Mouse (Mus musculus): ENCODE results near the gene Slc25a30. TPM values are rescaled to one million over a fixed set of nuclear protein-coding genes. Genes with fewer than 3 reads are reported as not detected.

The Slc25a30 gene
- polyA plus RNA-seq, 1 experiment: 73.3 TPM

DNA sequence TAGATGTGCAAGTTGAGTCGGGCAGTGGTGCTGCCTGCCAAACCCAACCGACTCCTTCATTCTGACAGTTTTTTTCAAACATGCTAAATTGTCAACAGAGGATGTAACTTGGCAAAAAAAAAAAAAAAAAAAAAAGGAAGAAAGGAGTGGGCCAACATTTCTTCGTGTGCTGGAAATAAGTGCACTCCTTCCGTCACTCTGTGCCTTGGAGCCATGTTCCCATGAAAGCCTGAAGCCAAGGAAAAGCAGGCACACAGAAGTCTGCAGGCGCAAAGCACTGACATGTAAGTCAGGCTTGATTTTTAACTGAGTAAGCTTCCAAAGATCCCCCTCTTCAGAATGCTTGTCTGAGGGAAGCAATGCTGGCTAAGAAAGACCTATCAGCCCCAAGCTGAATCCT is 74.2 kb downstream of the Slc25a30 start:
- Histone ChIP-seq H3K4me1 (ENCODE audit: control insufficient read depth, insufficient read depth, low read length) (no peaks in the 10 kb centered on the region), H3K36me3 (ENCODE audit: control insufficient read depth, insufficient read depth, low read length, poor library complexity, severe bottlenecking) (peaks cover 20% of the 10 kb centered on the region), H3K27me3 (ENCODE audit: control insufficient read depth, insufficient read depth, low read length, poor library complexity, severe bottlenecking) (no peaks in the 10 kb centered on the region), H3K9ac (ENCODE audit: low read depth, poor library complexity, severe bottlenecking) (no peak overlapping the region), H3K27ac (ENCODE audit: insufficient read depth, low read length) (no peak overlapping the region), H3K9me3 (replicated peaks; ENCODE audit: control insufficient read depth, insufficient read depth, low read length, poor library complexity, severe bottlenecking) (no peaks in the 10 kb centered on the region), H3K4me3 (ENCODE audit: low read depth, low read length) (no peak overlapping the region)
- no peak for TF ChIP-seq EP300 (IDR thresholded peaks at IDR 0.05; ENCODE audit: insufficient read depth, low read depth, low read length)
- no peak for TF ChIP-seq POLR2A (IDR thresholded peaks at IDR 0.05; ENCODE audit: insufficient read depth, low read length)
- no peak for TF ChIP-seq CTCF (IDR thresholded peaks at IDR 0.05; ENCODE audit: low read depth, low read length)

GRCm38 (mm10) chr14:75711731-75712130 is 75.1 kb downstream of the Slc25a30 start:
- no peak for TF ChIP-seq EP300 (IDR thresholded peaks at IDR 0.05; ENCODE audit: insufficient read depth, low read depth, low read length)
- TF ChIP-seq POLR2A (IDR thresholded peaks at IDR 0.05; ENCODE audit: insufficient read depth, low read length): no peak
- no peak for TF ChIP-seq CTCF (IDR thresholded peaks at IDR 0.05; ENCODE audit: low read depth, low read length)
- H3K4me3 ChIP-seq (ENCODE audit: low read depth, low read length): no peak overlapping the region
- no peaks in the 10 kb centered on the region for H3K9me3 ChIP-seq (replicated peaks; ENCODE audit: control insufficient read depth, insufficient read depth, low read length, poor library complexity, severe bottlenecking)
- H3K27ac ChIP-seq (ENCODE audit: insufficient read depth, low read length): no peak overlapping the region
- no peaks in the 10 kb centered on the region for H3K4me1 ChIP-seq (ENCODE audit: control insufficient read depth, insufficient read depth, low read length)
- H3K27me3 ChIP-seq (ENCODE audit: control insufficient read depth, insufficient read depth, low read length, poor library complexity, severe bottlenecking): no peaks in the 10 kb centered on the region
- peaks cover 24% of the 10 kb centered on the region for H3K36me3 ChIP-seq (ENCODE audit: control insufficient read depth, insufficient read depth, low read length, poor library complexity, severe bottlenecking)
- no peak overlapping the region for H3K9ac ChIP-seq (ENCODE audit: low read depth, poor library complexity, severe bottlenecking)

Other genes with a start within 250 kb of the Slc25a30 start
- not detected in 2 replicates for gene Spert, start 193.9 kb downstream of the Slc25a30 start, polyA plus RNA-seq (2011; ENCODE audit: insufficient read depth, insufficient read length, low read depth, missing spikeins)
- gene Erich6b, start 144.8 kb downstream of the Slc25a30 start, polyA plus RNA-seq (2011; ENCODE audit: insufficient read depth, insufficient read length, low read depth, missing spikeins): not detected in 2 replicates
- gene Cog3, start 32.5 kb downstream of the Slc25a30 start, polyA plus RNA-seq (2011; ENCODE audit: insufficient read depth, insufficient read length, low read depth, missing spikeins): 24.6 and 25.5 TPM in 2 replicates
- 3,060 and 3,539 TPM in 2 replicates for gene Tpt1, start 58.1 kb upstream of the Slc25a30 start, polyA plus RNA-seq (2011; ENCODE audit: insufficient read depth, insufficient read length, low read depth, missing spikeins)
- not detected in 2 replicates for gene Kctd4, start 168.0 kb upstream of the Slc25a30 start, polyA plus RNA-seq (2011; ENCODE audit: insufficient read depth, insufficient read length, low read depth, missing spikeins)
- gene Gtf2f2, start 223.8 kb upstream of the Slc25a30 start, polyA plus RNA-seq (2011; ENCODE audit: insufficient read depth, insufficient read length, low read depth, missing spikeins): 49.9 and 53.3 TPM in 2 replicates